Mouse (Mus musculus): ENCODE measurements at regions not wholly inside any gene's neighbourhood (a gene's known extent, or its start where the extent isn't known, plus 50 kb on each side); places are given as distances from the start of the nearest gene placed in this dataset.

DNA sequence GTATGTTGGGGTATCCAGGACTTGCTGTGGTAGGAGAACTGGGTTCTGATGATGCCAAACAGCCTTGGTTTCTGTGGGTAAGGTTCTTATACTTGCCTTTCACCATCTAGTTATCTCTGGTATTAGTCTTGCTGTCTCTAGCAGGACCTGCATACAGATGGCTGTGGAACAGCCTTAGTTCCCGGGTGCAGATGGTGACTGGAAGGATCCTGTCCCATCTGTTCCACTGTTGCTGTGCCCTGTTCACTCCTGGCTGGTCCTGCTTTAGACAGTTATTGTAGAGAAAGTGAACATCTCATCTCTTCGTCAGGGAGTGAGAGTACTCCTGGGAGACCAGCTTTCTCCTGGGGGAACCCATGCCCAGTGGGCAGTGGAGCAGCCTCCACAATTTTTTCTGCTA lies 1485.5 kb downstream of the Rapgef2 start:
- Histone ChIP-seq H3K27ac (ENCODE audit: low read depth, low read length) (no peak overlapping the region), H3K9ac (ENCODE audit: low read length) (no peak overlapping the region), H3K9me3 (ENCODE audit: control insufficient read depth, low read length) (no peaks in the 10 kb centered on the region), H3K27me3 (ENCODE audit: control insufficient read depth, insufficient read depth, low read length) (no peaks in the 10 kb centered on the region), H3K36me3 (ENCODE audit: control insufficient read depth, insufficient read depth, low read length) (no peaks in the 10 kb centered on the region), H3K4me2 (no peak overlapping the region), H3K4me1 (ENCODE audit: control insufficient read depth, insufficient read depth, low read length) (no peaks in the 10 kb centered on the region), H3K4me3 (ENCODE audit: low read depth, low read length) (no peak overlapping the region)
- ATAC-seq (ENCODE audit: low FRiP score) (no peak), DNase-seq (ENCODE audit: low spot score, missing footprints) (no peak)
- 85% methylated on average over 2 of the region's 2 CpGs for WGBS

GRCm38 (mm10) chr3:77781783-77782182 lies 1504.5 kb downstream of the Rapgef2 start:
- H3K27me3 ChIP-seq (ENCODE audit: control insufficient read depth, insufficient read depth, low read length): no peaks in the 10 kb centered on the region
- no peak overlapping the region for H3K9ac ChIP-seq (ENCODE audit: low read length)
- no peaks in the 10 kb centered on the region for H3K36me3 ChIP-seq (ENCODE audit: control insufficient read depth, insufficient read depth, low read length)
- H3K4me2 ChIP-seq: no peak overlapping the region
- no peak for DNase-seq (ENCODE audit: low spot score, missing footprints)
- ATAC-seq (ENCODE audit: low FRiP score): no peak
- no peaks in the 10 kb centered on the region for H3K4me1 ChIP-seq (ENCODE audit: control insufficient read depth, insufficient read depth, low read length)
- H3K27ac ChIP-seq (ENCODE audit: low read depth, low read length): no peak overlapping the region
- no peaks in the 10 kb centered on the region for H3K9me3 ChIP-seq (ENCODE audit: control insufficient read depth, low read length)
- no peak overlapping the region for H3K4me3 ChIP-seq (ENCODE audit: low read depth, low read length)

DNA sequence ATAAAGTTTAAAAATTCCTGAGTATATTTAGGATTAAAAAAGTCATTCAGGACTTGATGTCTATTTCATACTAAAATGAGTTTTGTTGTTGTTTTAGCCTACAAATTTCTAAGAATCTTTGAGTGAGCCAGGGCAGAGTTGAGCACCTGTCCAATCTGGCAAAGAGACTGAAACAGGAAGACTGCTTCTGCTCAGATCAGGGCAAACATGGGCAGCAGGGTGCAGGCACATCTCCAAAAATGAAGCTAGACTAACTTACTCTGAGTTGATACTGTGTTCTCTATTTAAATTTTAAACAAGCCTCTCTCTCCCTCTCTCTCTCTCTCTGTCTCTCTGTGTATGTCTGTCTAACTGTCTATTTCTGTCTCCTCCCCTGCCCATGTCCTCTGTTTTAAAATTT lies 1505.0 kb downstream of the Rapgef2 start:
- Histone ChIP-seq H3K27me3 (ENCODE audit: control insufficient read depth, insufficient read depth, low read length) (no peaks in the 10 kb centered on the region), H3K4me2 (no peak overlapping the region), H3K9ac (ENCODE audit: low read length) (no peak overlapping the region), H3K36me3 (ENCODE audit: control insufficient read depth, insufficient read depth, low read length) (no peaks in the 10 kb centered on the region), H3K4me3 (ENCODE audit: low read depth, low read length) (no peak overlapping the region), H3K4me1 (ENCODE audit: control insufficient read depth, insufficient read depth, low read length) (no peaks in the 10 kb centered on the region), H3K27ac (ENCODE audit: low read depth, low read length) (no peak overlapping the region), H3K9me3 (ENCODE audit: control insufficient read depth, low read length) (no peaks in the 10 kb centered on the region)
- no peak for DNase-seq (ENCODE audit: low spot score, missing footprints)
- no peak for ATAC-seq (ENCODE audit: low FRiP score)

GRCm38 (mm10) chr3:77758840-77759361 lies 1527.4 kb downstream of the Rapgef2 start:
- WGBS: 78% methylated on average over 3 of the region's 3 CpGs
- no peaks in the 10 kb centered on the region for H3K36me3 ChIP-seq (ENCODE audit: control insufficient read depth, insufficient read depth, low read length)
- H3K9ac ChIP-seq (ENCODE audit: low read length): no peak overlapping the region
- DNase-seq (ENCODE audit: low spot score, missing footprints): no peak
- H3K4me2 ChIP-seq: no peak overlapping the region
- no peak for ATAC-seq (ENCODE audit: low FRiP score)
- H3K4me3 ChIP-seq (ENCODE audit: low read depth, low read length): no peak overlapping the region
- H3K27ac ChIP-seq (ENCODE audit: low read depth, low read length): no peak overlapping the region
- H3K9me3 ChIP-seq (ENCODE audit: control insufficient read depth, low read length): no peaks in the 10 kb centered on the region
- H3K4me1 ChIP-seq (ENCODE audit: control insufficient read depth, insufficient read depth, low read length): no peaks in the 10 kb centered on the region
- no peaks in the 10 kb centered on the region for H3K27me3 ChIP-seq (ENCODE audit: control insufficient read depth, insufficient read depth, low read length)

GRCm38 (mm10) chr3:77758295-77758694 lies 1528.0 kb downstream of the Rapgef2 start:
- no peak overlapping the region for H3K9ac ChIP-seq (ENCODE audit: low read length)
- no peak overlapping the region for H3K27ac ChIP-seq (ENCODE audit: low read depth, low read length)
- H3K9me3 ChIP-seq (ENCODE audit: control insufficient read depth, low read length): no peaks in the 10 kb centered on the region
- ATAC-seq (ENCODE audit: low FRiP score): no peak
- H3K4me3 ChIP-seq (ENCODE audit: low read depth, low read length): no peak overlapping the region
- DNase-seq (ENCODE audit: low spot score, missing footprints): no peak
- H3K27me3 ChIP-seq (ENCODE audit: control insufficient read depth, insufficient read depth, low read length): no peaks in the 10 kb centered on the region
- H3K4me1 ChIP-seq (ENCODE audit: control insufficient read depth, insufficient read depth, low read length): no peaks in the 10 kb centered on the region
- no peaks in the 10 kb centered on the region for H3K36me3 ChIP-seq (ENCODE audit: control insufficient read depth, insufficient read depth, low read length)
- no peak overlapping the region for H3K4me2 ChIP-seq
- 84% methylated on average over 1 of the region's 1 CpGs for WGBS

GRCm38 (mm10) chr3:77742146-77742545 lies 1544.2 kb downstream of the Rapgef2 start:
- Histone ChIP-seq H3K36me3 (ENCODE audit: control insufficient read depth, insufficient read depth, low read length) (no peaks in the 10 kb centered on the region), H3K9ac (ENCODE audit: low read length) (no peak overlapping the region), H3K4me1 (ENCODE audit: control insufficient read depth, insufficient read depth, low read length) (no peaks in the 10 kb centered on the region), H3K4me2 (no peak overlapping the region), H3K4me3 (ENCODE audit: low read depth, low read length) (no peak overlapping the region), H3K27me3 (ENCODE audit: control insufficient read depth, insufficient read depth, low read length) (no peaks in the 10 kb centered on the region), H3K9me3 (ENCODE audit: control insufficient read depth, low read length) (no peaks in the 10 kb centered on the region), H3K27ac (ENCODE audit: low read depth, low read length) (no peak overlapping the region)
- WGBS: 94% methylated on average over 3 of the region's 3 CpGs
- DNase-seq (ENCODE audit: low spot score, missing footprints) (no peak), ATAC-seq (ENCODE audit: low FRiP score) (no peak)

GRCm38 (mm10) chr3:77717840-77718239 lies 1568.5 kb downstream of the Rapgef2 start:
- no peak overlapping the region for H3K9ac ChIP-seq (ENCODE audit: low read length)
- no peaks in the 10 kb centered on the region for H3K9me3 ChIP-seq (ENCODE audit: control insufficient read depth, low read length)
- H3K4me1 ChIP-seq (ENCODE audit: control insufficient read depth, insufficient read depth, low read length): no peaks in the 10 kb centered on the region
- H3K27me3 ChIP-seq (ENCODE audit: control insufficient read depth, insufficient read depth, low read length): no peaks in the 10 kb centered on the region
- WGBS: 90% methylated on average over 1 of the region's 1 CpGs
- H3K36me3 ChIP-seq (ENCODE audit: control insufficient read depth, insufficient read depth, low read length): no peaks in the 10 kb centered on the region
- H3K27ac ChIP-seq (ENCODE audit: low read depth, low read length): no peak overlapping the region
- ATAC-seq (ENCODE audit: low FRiP score): no peak
- no peak overlapping the region for H3K4me2 ChIP-seq
- no peak for DNase-seq (ENCODE audit: low spot score, missing footprints)
- H3K4me3 ChIP-seq (ENCODE audit: low read depth, low read length): no peak overlapping the region

GRCm38 (mm10) chr3:77695571-77695970 lies 1590.7 kb downstream of the Rapgef2 start:
- H3K27me3 ChIP-seq (ENCODE audit: control insufficient read depth, insufficient read depth, low read length): no peaks in the 10 kb centered on the region

GRCm38 (mm10) chr3:77666366-77666765 lies 1592.3 kb downstream of the Fstl5 start:
- 86% methylated on average over 2 of the region's 2 CpGs for WGBS
- Histone ChIP-seq H3K4me2 (no peak overlapping the region), H3K27me3 (ENCODE audit: control insufficient read depth, insufficient read depth, low read length) (no peaks in the 10 kb centered on the region), H3K4me1 (ENCODE audit: control insufficient read depth, insufficient read depth, low read length) (no peaks in the 10 kb centered on the region), H3K9ac (ENCODE audit: low read length) (no peak overlapping the region), H3K4me3 (ENCODE audit: low read depth, low read length) (no peak overlapping the region), H3K9me3 (ENCODE audit: control insufficient read depth, low read length) (no peaks in the 10 kb centered on the region), H3K27ac (ENCODE audit: low read depth, low read length) (no peak overlapping the region), H3K36me3 (ENCODE audit: control insufficient read depth, insufficient read depth, low read length) (no peaks in the 10 kb centered on the region)
- ATAC-seq (ENCODE audit: low FRiP score): no peak
- DNase-seq (ENCODE audit: low spot score, missing footprints): peak; percentile 49

More at GRCm38 (mm10) chr3:77695571-77695970, 1590.7 kb downstream of the Rapgef2 start:
- Histone ChIP-seq H3K9me3 (ENCODE audit: control insufficient read depth, low read length) (no peaks in the 10 kb centered on the region), H3K4me1 (ENCODE audit: control insufficient read depth, insufficient read depth, low read length) (no peaks in the 10 kb centered on the region), H3K4me2 (no peak overlapping the region), H3K9ac (ENCODE audit: low read length) (no peak overlapping the region), H3K4me3 (ENCODE audit: low read depth, low read length) (no peak overlapping the region), H3K27ac (ENCODE audit: low read depth, low read length) (no peak overlapping the region), H3K36me3 (ENCODE audit: control insufficient read depth, insufficient read depth, low read length) (no peaks in the 10 kb centered on the region)
- DNase-seq (ENCODE audit: low spot score, missing footprints): no peak
- no peak for ATAC-seq (ENCODE audit: low FRiP score)

DNA sequence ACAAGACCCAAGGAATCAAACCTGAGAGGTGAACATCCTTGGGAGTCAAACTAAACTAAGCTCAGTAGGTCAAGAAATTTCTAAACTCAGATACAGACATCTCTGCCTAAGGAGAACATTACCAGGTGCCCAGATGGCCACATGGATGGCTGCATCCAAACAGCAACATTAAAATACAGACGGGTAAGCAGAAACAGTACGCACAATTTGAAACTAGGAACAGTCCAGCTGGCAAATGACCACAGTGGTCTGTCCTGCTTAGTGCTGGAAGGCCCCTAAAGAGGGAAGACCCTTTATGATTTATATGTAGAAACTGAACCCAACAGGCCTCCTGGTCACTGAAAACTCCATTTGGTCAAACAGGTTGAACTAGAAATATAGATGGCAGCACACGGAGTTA lies 1579.8 kb downstream of the Fstl5 start:
- no peaks in the 10 kb centered on the region for H3K4me1 ChIP-seq (ENCODE audit: control insufficient read depth, insufficient read depth, low read length)
- H3K4me2 ChIP-seq: no peak overlapping the region
- H3K36me3 ChIP-seq (ENCODE audit: control insufficient read depth, insufficient read depth, low read length): no peaks in the 10 kb centered on the region
- WGBS: 91% methylated on average over 3 of the region's 3 CpGs
- ATAC-seq (ENCODE audit: low FRiP score) (no peak), DNase-seq (ENCODE audit: low spot score, missing footprints) (no peak)
- H3K27me3 ChIP-seq (ENCODE audit: control insufficient read depth, insufficient read depth, low read length): no peaks in the 10 kb centered on the region
- no peak overlapping the region for H3K4me3 ChIP-seq (ENCODE audit: low read depth, low read length)
- H3K9me3 ChIP-seq (ENCODE audit: control insufficient read depth, low read length): no peaks in the 10 kb centered on the region
- H3K9ac ChIP-seq (ENCODE audit: low read length): no peak overlapping the region
- no peak overlapping the region for H3K27ac ChIP-seq (ENCODE audit: low read depth, low read length)
